Mouse (Mus musculus) cerebellum, adult 2 months (tissue): ENCODE results near the gene Opa3.

Source experiments
- CTCF ChIP-seq: fragments of 200-500 bp; IDR thresholded peaks from 2 replicates; pipeline ENCODE4 v1.5.1; 2011; ENCODE audit warnings: low read depth, mild to moderate bottlenecking, control low read depth, low read length, moderate library complexity, borderline replicate concordance; ENCODE audit not compliant: insufficient read depth
- POLR2A ChIP-seq: fragments of 200-500 bp; IDR thresholded peaks from 2 replicates; pipeline ENCODE4 v1.6.1; 2011; ENCODE audit warnings: low read length, control low read depth, borderline replicate concordance; ENCODE audit not compliant: insufficient read depth

DNA sequence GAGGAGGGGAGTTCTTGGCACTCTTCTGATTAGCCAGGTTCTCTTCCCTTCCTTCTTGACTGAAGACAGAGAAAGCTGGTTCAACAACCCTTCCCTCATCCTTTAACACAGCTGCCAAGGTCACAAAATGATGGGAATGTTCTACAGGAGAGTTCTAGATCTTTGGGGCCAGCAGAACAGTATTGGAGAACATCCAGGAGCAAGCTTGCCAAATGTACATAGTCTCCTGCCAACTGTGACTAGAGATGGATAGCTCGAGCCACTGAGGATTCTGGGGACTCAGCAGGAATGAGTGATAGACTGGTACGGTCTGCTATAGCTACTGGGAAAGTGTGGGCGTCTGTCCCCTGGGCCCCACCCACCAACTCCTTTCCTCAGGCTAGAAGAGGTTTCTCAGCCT lies 30.2 kb downstream of the Opa3 start:
- TF ChIP-seq POLR2A (no peak), CTCF (no peak)
